Mouse (Mus musculus) megakaryocyte, embryonic 14.5 days (primary cell): ENCODE results near the gene Cdh22.

Experiments used
- FLI1 ChIP-seq: IDR thresholded peaks from 2 replicates; pipeline ENCODE4 v1.6.1; 2012; ENCODE audit warnings: low read length, inconsistent platforms, mixed read lengths
- GATA1 ChIP-seq: IDR thresholded peaks from 3 replicates; pipeline ENCODE4 v1.6.1; 2012; ENCODE audit warnings: mixed read lengths, low read length, inconsistent platforms, borderline replicate concordance

DNA sequence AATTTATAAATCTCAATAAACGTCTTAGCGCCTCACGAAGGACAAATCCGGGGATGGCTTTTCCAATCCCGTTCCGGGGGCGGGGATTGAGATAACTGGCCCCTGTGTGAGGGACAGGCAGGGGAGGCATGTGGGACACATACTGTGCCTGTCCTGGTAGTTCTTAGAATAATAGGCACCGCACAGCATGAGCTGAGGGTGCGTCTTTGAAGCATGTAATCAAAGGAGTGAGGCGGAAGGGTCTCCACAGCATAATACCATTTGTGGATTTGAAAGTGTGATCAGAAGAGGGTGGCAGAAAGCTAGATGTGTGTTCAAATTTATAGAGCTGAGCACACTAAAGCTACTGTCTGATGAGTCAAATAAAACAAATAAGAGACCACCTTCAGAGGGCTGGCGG lies 11.7 kb upstream of the Cdh22 start:
- TF ChIP-seq GATA1 (no peak), FLI1 (no peak)
